Mouse (Mus musculus): ENCODE results near the gene Tbc1d8.

Tbc1d8 gene

DNA sequence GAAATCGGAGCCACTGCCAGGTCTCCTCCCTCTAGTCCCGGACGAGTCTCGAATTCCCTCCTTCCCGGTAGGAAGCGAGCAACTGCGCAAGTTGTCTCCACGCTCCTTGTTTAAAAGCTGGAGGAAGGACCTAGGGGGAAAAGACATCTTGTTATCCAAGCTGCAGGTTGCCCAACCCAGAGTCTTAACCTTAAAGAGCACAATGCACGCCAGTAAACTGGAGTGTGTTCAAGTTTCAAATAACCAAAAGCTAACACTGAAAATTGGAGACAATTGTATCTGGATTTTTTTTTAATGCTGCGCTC, 293 bp upstream of the Tbc1d8 start:
- DNase-seq (ENCODE audit: low spot score): no peak

- no peak for DNase-seq (ENCODE audit: low spot score)
Observed at GRCm38 (mm10) chr1:39477064-39477463, 1.5 kb downstream of the Tbc1d8 start.

DNA sequence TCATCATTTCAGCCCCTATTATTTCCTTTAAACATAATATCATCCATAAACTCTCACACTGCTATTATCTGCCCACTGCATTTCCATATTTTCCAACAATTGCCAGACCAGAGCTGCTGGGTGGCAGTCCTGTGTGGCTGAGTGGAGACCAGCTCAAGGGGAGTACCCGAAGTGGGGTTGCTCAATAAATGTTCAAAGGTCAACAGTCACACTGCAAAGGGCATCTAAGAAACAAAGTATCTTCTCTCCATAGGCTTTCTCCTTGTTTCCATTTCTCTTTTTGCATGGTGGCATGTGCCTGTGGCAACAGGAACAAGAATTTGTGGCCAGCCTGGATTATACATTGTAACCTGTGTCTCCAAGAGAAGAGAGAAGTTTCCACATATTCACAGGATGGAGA, 2.2 kb downstream of the Tbc1d8 start:
- no peak for DNase-seq (ENCODE audit: low spot score)

GRCm38 (mm10) chr1:39474516-39474915, 4.0 kb downstream of the Tbc1d8 start:
- DNase-seq (ENCODE audit: low spot score): no peak

DNA sequence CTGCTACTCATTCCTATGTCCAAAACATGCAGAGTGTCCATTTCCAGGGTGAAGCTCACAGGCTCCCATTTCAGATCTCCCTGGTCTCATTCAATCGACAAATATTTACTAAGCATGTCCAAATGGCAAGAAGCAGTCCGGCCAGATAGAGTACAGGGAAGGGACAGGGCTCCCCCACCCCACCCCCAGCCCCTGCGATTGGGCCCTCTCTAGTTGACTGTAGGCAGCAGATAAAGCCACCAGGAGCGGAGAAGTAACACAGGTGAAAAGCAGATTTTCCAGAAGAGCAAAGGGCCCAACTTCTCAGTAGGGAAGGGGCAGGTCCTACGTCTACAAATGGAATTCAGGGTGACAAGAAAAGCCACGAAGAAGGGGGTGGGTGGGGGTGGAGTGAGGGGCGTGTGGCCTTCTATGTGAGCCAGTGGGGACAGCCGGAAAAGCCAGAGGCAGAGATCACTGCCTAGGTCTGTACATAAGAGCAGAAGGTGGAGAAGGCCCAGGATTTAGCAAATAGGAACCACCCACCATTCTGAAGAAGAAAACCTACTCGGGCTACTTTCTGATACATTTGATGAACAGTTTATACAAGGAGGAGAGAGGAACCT, 7.2 kb downstream of the Tbc1d8 start:
- no peak for DNase-seq (ENCODE audit: low spot score)

GRCm38 (mm10) chr1:39468982-39469381, 9.6 kb downstream of the Tbc1d8 start:
- no peak for DNase-seq (ENCODE audit: low spot score)

GRCm38 (mm10) chr1:39466526-39466925, 12.0 kb downstream of the Tbc1d8 start:
- no peak for DNase-seq (ENCODE audit: low spot score)

DNA sequence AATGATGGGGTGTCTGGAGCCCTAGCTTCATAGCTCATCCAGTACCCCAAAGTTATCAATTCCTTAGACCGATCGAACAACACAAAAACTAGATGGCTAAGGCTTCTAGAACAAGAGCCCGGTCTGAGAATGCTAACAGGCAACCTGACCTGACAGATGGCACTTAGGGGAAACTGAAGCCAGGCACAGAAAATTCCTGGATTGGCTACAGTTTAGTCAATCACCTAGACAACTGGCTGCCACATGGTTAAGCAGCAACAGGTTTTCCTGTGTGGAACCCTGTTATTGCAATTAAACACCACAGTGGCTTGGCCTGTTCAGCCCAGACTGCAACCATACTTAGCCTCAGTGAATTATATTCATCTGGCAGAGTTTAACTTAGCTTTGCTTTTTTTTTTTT, 13.8 kb downstream of the Tbc1d8 start:
- no peak for DNase-seq (ENCODE audit: low spot score)

DNA sequence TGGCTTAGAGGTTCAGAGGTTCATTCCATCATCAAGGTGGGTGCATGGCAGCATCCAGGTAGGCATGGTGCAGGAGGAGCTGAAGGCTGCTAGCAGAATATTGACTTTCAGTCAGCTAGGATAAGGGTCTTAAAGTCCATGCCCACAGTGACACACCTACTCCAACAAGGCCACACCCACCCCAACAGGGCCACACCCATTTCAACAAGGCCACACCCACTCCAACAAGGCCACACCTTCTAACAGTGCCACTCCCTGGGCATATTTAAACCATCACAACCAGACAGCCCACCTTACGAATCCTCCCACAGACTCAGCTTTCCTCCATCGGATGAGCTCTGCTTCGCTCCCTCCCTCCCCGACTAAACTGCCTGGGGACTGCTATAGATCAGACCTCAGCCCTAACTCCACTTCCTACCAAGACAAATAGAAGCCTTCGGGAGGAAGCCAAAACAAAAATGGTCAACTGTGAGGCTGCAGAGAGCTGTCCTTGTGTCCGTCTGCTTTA, 15.6 kb downstream of the Tbc1d8 start:
- DNase-seq (ENCODE audit: low spot score): no peak

DNA sequence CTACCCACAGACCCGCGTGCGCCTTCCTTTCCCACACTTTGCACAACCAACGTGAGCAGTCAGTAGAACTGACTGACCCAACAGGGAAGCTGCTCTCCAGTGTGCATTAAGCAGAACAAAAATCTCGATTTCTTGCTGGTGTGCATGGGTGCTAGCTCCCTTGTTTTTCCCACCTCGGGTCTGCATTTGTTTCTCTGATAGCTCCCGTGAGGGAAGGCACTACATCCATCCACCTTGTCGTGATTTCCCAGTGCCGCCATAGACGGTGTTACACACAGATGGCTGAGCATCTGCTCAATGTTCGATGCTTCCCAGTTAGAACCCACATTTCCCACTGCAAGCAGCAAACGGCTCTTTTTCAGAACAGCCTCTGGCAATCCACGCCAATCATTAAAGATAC, 16.5 kb downstream of the Tbc1d8 start:
- DNase-seq (ENCODE audit: low spot score): no peak

GRCm38 (mm10) chr1:39460495-39460894, 18.1 kb downstream of the Tbc1d8 start:
- DNase-seq (ENCODE audit: low spot score): no peak

- DNase-seq (ENCODE audit: low spot score): no peak
Observed at GRCm38 (mm10) chr1:39457887-39458874, 20.4 kb downstream of the Tbc1d8 start.

DNA sequence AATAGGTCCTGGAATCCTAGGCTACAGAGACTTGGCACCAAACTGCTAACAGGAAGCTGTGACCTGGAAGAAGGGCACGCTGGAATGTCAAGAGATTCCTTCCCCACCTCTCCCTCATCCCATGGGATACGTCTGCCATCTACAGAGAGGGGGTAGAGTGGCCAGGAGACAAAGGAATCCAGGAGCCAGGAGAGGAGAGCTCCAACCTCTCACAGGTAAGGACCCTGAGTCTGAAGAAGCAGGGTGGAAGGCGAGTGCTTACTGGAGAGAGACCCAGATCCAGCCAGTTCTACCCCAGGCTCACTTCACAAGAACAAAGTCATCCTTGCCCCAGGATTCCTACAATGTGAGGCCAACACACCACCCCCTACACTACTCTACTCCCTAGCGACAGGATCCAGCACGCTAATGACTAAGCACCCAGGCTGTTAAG, 22.1 kb downstream of the Tbc1d8 start:
- DNase-seq (ENCODE audit: low spot score): no peak

DNA sequence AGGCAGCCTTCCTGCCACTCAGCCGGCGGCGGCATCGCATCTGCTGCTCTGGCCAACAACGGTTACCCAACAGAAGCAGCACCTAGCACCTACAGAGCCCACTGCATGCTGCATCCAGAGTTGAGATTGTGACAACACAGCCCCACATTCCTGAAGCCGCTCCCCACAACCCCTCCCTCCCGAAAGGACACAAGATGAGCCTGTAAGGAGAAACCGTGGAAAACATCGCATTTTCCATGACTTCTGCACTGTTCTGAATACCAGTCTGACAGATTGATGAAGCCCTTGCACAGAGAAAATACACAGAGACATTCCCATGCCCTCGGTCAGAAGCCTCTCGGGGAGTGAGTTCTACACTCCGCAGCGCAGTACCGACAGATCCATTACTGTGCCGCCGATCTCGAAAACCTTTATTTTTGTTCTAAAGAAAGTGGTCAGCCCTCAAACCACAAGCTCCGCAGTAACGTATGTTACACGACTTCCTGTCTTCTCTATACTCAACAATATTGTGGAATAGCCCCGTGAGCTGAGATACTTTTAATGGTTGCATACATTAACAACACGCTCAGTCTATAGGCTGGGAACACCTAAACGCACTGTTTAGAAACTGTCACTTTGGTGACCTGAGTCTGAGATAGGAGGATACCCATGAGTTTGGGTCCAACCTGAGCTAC, 23.1 kb downstream of the Tbc1d8 start:
- no peak for DNase-seq (ENCODE audit: low spot score)

GRCm38 (mm10) chr1:39454783-39455175, 23.8 kb downstream of the Tbc1d8 start:
- no peak for DNase-seq (ENCODE audit: low spot score)

DNA sequence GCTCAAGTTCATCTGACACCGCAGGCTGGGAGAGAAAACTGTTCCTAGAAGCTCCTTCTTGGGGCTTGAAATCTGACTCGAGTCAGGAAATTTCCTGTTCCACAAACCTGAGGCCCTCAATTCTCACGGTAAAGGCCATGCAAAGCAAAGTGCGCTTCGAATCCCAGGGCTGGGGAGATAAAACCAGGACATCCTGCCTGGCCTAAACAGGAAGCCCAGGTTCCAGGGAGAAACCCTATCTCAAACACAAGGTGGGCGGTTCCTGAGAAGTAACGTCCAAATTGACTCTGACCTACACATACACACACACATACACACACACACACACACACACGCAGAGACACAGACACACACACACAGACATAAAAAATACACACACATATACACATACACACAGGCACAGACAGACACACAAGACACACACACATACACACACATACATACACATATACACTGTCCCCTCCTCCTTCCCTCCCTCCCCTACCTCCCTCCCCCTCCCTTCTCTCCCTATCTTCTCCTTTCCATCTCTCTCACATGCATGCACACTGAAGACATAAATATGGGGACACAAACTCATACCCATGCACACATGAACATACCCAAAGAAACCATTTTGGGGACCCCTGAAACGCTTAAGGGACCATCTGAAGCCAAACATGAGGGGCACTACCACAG, 24.3 kb downstream of the Tbc1d8 start:
- no peak for DNase-seq (ENCODE audit: low spot score)

GRCm38 (mm10) chr1:39452203-39452602, 26.4 kb downstream of the Tbc1d8 start:
- no peak for DNase-seq (ENCODE audit: low spot score)

GRCm38 (mm10) chr1:39450069-39450728, 28.4 kb downstream of the Tbc1d8 start:
- no peak for DNase-seq (ENCODE audit: low spot score)

DNA sequence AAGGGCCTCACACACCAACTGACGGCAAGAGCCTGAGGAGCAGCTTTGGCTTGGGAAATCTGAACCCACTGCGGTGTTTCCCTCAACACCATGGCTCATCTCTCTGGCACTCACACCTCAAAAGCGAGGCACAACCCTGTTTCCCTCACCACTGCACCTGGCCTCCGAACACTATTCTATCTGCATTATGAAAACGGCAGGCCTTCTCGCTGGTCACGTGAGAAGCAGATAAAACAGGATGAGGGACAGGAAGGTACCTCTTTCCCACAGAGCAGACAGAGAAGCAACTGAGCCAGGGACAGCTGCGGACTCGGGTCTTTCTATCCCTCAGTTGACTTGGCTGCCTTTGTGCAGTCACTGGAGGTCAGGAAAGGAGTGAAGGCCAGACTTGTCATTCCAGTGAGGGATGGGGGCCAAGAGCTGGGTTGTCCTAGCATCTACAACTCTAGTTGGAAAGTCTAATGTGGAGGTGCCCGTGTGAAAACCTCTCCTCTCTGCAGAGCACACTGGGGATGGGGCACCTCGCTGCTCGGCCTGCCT, 29.2 kb downstream of the Tbc1d8 start:
- DNase-seq (ENCODE audit: low spot score): no peak

- no peak for DNase-seq (ENCODE audit: low spot score)
Observed at GRCm38 (mm10) chr1:39448819-39449218, 29.7 kb downstream of the Tbc1d8 start.

- DNase-seq (ENCODE audit: low spot score): no peak
Observed at GRCm38 (mm10) chr1:39448238-39448637, 30.3 kb downstream of the Tbc1d8 start.
